Mouse (Mus musculus): ENCODE measurements around the gene Ddi2.

Gene Ddi2

GRCm38 (mm10) chr4:141705331-141705730 is 17.9 kb downstream of the Ddi2 start:
- in situ Hi-C loops (cut with MboI; ENCODE audit: low sequenced_read_pairs), result no loop called here

DNA sequence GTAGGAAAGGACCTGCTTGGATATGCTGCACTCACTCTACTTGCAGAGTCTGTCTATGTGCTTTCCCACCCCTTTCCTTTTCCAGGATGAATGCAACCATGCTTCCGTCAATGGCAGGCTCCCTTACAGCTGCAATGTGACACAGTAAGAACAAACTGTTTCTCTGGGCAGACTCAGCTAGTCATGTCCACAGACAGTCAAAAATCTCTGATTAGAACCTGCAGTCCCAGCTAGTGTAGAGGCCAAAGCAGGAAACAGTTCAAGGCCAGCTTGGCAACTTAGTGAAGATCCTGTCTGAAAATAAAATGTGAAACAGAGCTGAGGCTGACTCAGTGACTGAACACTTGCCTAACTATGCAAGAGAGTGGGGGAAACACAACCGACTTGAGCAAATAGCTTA is 18.6 kb downstream of the Ddi2 start:
- in situ Hi-C loops (cut with MboI; ENCODE audit: low sequenced_read_pairs), result no loop called here

DNA sequence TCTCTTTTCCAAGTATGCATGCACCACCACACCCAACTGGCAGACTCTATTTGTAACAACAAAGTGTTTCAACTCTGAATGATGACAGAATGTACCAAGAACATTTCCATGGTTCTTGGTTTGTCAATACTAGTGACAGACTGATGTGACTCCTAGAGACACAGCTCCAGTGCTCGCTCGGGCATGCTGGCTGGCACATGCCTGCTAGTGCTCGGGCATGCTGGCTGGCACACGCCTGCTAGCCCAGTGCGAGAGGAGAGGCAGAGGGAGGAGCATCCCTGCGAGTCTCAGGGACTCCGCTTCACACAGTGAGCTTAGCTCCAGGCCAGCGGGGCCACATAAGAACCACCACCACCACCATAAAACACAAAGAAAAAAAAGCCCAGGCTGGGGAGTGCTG is 28.5 kb downstream of the Ddi2 start:
- in situ Hi-C loops (cut with MboI; ENCODE audit: low sequenced_read_pairs), result no loop called here

- in situ Hi-C loops (cut with MboI; ENCODE audit: low sequenced_read_pairs), result no loop called here
These were observed 34.7 kb downstream of the Ddi2 start for GRCm38 (mm10) chr4:141688505-141688904.

DNA sequence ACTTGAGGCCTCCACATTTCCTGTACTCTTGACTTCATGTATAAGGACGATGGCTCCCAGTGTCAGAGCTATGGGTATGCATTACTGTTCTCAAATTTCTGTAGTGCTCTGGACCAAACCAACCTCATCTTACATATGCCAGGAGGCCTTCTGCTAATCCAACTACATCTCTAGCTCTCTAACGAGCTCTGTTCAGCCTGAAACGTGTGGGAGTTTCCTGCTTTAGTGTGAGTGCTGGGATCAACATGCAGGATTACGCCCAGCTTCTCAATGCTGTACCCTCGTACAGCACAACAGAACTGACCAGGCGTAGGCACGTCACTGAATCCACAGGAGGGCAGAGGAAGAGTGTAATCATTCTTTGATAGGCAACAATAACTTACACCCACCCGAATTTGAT is 36.7 kb downstream of the Ddi2 start:
- in situ Hi-C loops (cut with MboI; ENCODE audit: low sequenced_read_pairs), result no loop called here

- in situ Hi-C loops (cut with MboI; ENCODE audit: low sequenced_read_pairs), result no loop called here
These were observed 37.1 kb downstream of the Ddi2 start for GRCm38 (mm10) chr4:141686093-141686492.

GRCm38 (mm10) chr4:141685499-141685898 is 37.7 kb downstream of the Ddi2 start, which contains the start of gene Rsc1a1:
Gene Rsc1a1 (minus strand): TSS chr4:141685599.
- in situ Hi-C loops (cut with MboI; ENCODE audit: low sequenced_read_pairs), result no loop called here

- in situ Hi-C loops (cut with MboI; ENCODE audit: low sequenced_read_pairs), result no loop called here
These were observed 40.5 kb downstream of the Ddi2 start for GRCm38 (mm10) chr4:141682706-141683230.

DNA sequence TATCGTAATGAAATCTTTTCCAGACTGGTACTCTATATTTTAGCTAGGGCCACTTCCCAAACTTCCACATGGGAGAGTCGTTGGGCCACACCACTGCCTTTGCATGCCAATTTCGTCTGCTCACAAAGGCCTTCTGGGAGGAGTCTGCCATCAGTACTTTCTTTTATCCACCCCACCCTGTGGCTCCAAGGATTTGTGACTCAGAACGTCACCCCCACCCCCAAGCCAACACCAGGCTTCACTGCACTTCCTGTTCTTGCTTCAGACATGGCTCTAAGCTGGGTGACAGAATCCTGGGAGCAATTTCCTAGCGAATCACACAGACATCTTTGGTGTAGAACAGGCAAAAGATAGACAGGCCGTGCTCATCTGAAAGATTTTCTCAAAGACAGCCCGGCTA is 41.5 kb downstream of the Ddi2 start:
- in situ Hi-C loops (cut with MboI; ENCODE audit: low sequenced_read_pairs), result no loop called here

GRCm38 (mm10) chr4:141680892-141681291 is 42.3 kb downstream of the Ddi2 start:
- in situ Hi-C loops (cut with MboI; ENCODE audit: low sequenced_read_pairs), result no loop called here

GRCm38 (mm10) chr4:141679016-141679415 is 44.2 kb downstream of the Ddi2 start:
- in situ Hi-C loops (cut with MboI; ENCODE audit: low sequenced_read_pairs), result no loop called here

DNA sequence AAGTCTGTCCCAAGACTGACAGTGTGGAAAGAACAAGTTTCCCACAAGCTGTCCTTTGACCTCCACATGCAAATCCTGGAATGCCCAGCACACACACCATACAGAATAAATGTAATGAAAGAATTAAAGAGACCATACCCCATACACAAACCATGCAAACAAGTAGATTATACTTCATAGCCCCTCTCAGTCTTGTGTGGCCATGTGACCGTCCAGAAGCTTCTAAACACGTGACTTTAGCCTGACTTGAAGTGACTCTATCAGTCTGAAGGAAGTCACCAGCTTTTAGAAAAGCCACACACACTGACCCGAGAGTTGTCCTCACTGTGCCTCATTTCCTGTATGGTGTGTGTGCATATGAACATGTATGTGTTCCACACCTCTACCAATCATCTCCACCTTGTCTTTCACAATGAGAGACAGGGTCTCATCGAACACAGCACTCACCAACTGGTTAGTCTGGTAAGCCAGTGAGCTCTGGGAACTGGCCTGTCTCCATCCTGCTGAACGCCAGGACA is 46.7 kb downstream of the Ddi2 start:
- in situ Hi-C loops (cut with MboI; ENCODE audit: low sequenced_read_pairs), result no loop called here

DNA sequence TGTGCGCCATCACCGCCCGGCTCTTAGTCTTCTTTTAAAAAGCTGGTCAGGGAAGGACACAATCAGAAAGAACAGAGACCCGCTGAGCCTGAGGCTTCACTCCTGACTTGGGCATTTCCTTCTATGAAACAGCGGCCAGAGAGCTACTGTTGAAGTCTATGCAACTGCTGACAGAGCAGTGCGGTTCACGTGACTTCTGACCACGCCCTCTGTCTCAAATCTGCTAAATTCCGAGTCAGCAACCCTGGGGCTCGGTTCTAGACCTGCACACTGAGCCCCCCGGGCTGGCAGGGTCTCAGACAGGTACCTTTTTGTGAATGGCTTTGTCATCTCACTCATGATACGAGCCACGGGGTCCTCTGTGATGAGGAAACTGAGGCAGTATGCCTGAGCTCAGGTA is 50.9 kb downstream of the Ddi2 start:
- in situ Hi-C loops (cut with MboI; ENCODE audit: low sequenced_read_pairs), result no loop called here

DNA sequence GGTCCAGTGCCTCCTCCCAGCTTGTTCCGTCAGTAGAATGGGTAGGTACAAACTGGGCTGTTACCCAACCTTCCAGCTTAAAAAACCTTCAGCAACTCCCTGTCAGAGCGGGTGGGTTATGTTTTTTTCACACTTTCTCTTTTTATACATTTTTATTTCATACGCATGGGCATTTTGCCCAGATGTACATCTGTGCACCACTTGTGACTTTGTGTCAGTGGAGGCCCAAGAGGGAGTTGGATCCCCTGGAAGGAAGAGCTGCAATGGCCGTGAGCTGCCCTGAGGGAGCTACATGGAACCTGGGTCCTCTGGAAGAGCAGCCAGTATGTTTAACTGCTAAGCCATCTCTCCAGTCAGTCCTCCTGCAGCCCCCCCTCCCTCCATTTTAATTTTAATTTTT is 51.8 kb downstream of the Ddi2 start:
- in situ Hi-C loops (cut with MboI; ENCODE audit: low sequenced_read_pairs), result no loop called here

DNA sequence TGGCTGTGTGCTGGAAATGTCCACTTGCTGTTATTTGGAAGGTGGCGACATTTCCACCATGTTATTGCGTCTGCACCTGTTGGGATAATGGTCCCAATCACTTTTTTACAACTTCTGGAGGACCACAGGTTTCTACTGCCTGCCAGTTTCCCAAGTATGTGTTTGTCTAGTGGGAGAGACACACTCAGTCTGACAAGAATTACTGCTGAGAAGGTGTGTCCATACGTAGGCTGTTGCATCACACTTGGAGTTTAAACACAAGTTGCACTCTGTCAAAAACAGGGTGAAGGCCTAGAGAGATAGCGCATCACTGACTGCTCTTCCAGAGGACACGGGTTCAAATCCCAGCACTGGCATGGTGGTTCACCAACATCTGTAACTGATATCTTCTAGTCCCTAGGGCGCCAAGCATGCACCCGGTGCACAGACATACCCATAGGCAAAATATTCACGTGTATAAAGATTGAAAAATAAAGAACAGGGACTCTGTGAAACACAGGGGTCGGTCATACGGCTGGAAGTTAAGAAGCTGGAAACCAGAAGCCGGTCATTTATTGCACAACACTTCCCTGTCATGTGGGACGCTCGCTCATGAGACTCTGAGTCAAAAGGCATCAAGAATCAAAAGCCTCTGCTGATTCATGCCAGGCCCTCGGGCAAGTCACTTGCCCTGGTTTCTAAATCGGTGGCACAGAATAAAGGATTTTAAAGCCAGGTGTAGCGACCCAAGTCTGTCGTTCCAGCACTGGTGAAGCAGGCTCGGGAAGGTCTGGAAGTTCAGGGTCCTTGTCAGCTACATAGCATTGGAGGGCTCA is 53.1 kb downstream of the Ddi2 start:
- in situ Hi-C loops (cut with MboI; ENCODE audit: low sequenced_read_pairs), result no loop called here

DNA sequence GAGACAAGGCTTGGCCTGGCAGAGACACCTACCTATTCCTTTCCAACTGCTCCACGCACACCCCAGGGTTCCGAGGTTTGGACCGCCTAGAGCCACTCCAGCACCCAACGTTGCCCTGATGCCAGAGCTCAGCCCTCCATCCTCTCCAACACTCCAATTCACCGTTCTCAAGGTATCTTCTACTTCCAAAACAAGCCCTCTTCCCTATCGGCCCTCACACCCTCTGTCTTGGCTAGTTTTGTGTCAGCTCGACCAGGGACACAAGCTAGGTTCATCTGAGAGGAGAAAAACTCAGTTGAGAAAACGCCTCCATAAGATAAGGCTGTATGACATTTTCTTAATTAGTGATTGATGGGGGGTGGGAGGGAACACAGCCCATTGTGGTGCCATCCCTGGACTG is 58.4 kb downstream of the Ddi2 start, which contains the start of gene Plekhm2:
TSS of gene Plekhm2 (minus strand) at position 101 of the 400 bp plus-strand sequence.
- in situ Hi-C loops (cut with MboI; ENCODE audit: low sequenced_read_pairs), result no loop called here

DNA sequence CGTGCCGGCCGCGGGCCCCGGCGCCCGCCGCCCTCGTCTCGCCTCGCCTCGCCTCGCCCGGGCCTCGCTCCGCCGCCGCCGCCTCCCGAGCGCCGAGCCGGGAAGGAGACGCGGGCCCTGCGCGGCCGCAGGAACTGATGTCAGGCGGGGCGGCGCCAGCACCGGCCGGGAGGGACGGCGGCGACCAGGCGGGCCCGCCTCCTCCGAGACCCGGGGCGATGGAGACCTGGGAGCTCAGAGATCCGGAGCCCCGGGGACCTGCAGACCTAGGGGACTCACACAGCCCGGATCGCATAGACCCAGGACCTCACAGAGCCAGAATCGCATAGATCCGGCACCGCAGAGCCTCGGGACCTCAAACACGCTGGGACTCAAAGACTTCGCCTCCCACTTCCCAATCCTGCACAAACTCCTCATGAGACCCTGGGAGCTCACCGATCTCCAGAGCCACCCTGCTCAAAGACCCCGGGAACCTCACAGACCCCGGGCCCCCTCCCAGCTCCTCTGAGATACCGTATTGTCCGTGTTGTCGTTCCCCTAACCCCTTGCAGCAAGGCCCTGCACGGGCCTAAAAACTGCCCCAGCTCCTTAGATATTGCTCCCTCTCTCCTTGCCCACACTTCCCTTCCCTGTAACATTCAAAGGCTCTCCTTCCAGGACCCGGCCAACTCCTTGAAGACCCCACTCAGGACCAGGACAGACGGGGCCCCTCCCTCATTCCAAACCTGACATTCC is 59.0 kb downstream of the Ddi2 start:
- in situ Hi-C loops (cut with MboI; ENCODE audit: low sequenced_read_pairs), result no loop called here

DNA sequence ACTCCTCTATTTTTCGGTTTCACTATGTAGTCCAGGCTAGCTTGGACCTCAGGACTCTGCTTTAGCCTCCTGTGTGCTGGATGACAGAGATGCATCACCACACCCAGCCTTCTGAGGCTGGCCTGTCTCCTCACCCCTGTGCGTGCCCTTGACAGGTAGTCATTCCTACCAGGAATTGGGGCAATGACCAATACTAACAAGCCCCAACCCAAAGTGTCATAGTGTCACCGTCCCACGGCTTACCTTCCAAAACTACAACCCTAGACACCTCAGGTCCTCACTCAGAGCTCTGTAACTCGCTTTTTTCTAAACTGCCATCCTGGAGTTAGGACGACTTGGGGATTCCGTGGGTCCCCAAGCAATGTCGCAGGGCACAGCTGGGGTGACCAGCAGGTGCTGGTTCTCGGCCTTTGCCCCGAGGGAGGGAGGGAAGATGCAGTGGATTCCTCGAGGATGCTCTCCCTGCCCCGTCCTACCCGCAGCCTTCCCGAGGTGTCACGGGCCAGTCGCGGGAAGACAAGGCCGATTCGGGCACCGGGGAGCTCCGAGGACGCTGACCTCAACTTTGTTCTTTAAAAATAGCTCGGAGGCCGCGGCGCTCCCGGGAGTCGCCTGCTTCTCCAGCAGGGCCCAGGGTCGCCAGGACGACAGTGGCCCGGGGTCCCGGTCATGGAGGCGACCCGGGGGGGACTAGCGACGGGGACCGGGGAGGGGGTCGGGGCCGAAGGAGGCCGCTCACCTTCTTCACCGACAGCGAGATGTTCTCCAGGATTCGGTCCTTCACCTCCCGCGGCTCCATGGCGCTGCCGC is 59.9 kb downstream of the Ddi2 start:
- in situ Hi-C loops (cut with MboI; ENCODE audit: low sequenced_read_pairs), result no loop called here

GRCm38 (mm10) chr4:141660884-141661283 is 62.3 kb downstream of the Ddi2 start:
- in situ Hi-C loops (cut with MboI; ENCODE audit: low sequenced_read_pairs), result no loop called here

GRCm38 (mm10) chr4:141659739-141660138 is 63.5 kb downstream of the Ddi2 start:
- in situ Hi-C loops (cut with MboI; ENCODE audit: low sequenced_read_pairs), result no loop called here
